Mouse (Mus musculus): ENCODE data around the gene Cdk6.
"Not testable (repeated sequence)": the region's sequence is repeated elsewhere in the genome, so short reads cannot be mapped to it uniquely, and the experiment has no call there.

Gene Cdk6

GRCm38 (mm10) chr5:3438453-3439003, 97.2 kb downstream of the Cdk6 start:
- peak; percentile 32 for DNase-seq

- not testable (repeated sequence) for DNase-seq
These were observed 98.1 kb downstream of the Cdk6 start for GRCm38 (mm10) chr5:3439386-3439785.

GRCm38 (mm10) chr5:3442524-3442923, 101.2 kb downstream of the Cdk6 start:
- not testable (repeated sequence) for DNase-seq

- not testable (repeated sequence) for DNase-seq
These were observed 109.9 kb downstream of the Cdk6 start for GRCm38 (mm10) chr5:3451233-3451632.

GRCm38 (mm10) chr5:3453946-3454345, 112.7 kb downstream of the Cdk6 start:
- DNase-seq, result peak; percentile 38

GRCm38 (mm10) chr5:3460907-3461306, 119.6 kb downstream of the Cdk6 start:
- no peak for DNase-seq

GRCm38 (mm10) chr5:3461401-3461800, 120.1 kb downstream of the Cdk6 start:
- no peak for DNase-seq

- no peak for DNase-seq
These were observed 121.8 kb downstream of the Cdk6 start for GRCm38 (mm10) chr5:3462897-3463757.

GRCm38 (mm10) chr5:3463758-3464157, 122.5 kb downstream of the Cdk6 start:
- DNase-seq, result no peak

- no peak for DNase-seq
These were observed 125.0 kb downstream of the Cdk6 start for GRCm38 (mm10) chr5:3466069-3466877.

- no peak for DNase-seq
These were observed 129.6 kb downstream of the Cdk6 start for GRCm38 (mm10) chr5:3470866-3471265.

- no peak for DNase-seq
These were observed 131.2 kb downstream of the Cdk6 start for GRCm38 (mm10) chr5:3472311-3473156.

- DNase-seq, result no peak
These were observed 136.4 kb downstream of the Cdk6 start for GRCm38 (mm10) chr5:3477711-3478110.

GRCm38 (mm10) chr5:3478216-3478615, 136.9 kb downstream of the Cdk6 start:
- no peak for DNase-seq

GRCm38 (mm10) chr5:3479016-3479795, 137.9 kb downstream of the Cdk6 start:
- no peak for DNase-seq

- DNase-seq, result no peak
These were observed 139.5 kb downstream of the Cdk6 start for GRCm38 (mm10) chr5:3480637-3481395.

- DNase-seq, result no peak
These were observed 141.2 kb downstream of the Cdk6 start for GRCm38 (mm10) chr5:3482474-3482873.

- no peak for DNase-seq
These were observed 141.9 kb downstream of the Cdk6 start for GRCm38 (mm10) chr5:3483054-3483722.

GRCm38 (mm10) chr5:3486579-3487282, 145.4 kb downstream of the Cdk6 start:
- no peak for DNase-seq

Measured in kidney, adult 11 months (tissue).